Mouse (Mus musculus): ENCODE measurements around the gene Cops9.

DNA sequence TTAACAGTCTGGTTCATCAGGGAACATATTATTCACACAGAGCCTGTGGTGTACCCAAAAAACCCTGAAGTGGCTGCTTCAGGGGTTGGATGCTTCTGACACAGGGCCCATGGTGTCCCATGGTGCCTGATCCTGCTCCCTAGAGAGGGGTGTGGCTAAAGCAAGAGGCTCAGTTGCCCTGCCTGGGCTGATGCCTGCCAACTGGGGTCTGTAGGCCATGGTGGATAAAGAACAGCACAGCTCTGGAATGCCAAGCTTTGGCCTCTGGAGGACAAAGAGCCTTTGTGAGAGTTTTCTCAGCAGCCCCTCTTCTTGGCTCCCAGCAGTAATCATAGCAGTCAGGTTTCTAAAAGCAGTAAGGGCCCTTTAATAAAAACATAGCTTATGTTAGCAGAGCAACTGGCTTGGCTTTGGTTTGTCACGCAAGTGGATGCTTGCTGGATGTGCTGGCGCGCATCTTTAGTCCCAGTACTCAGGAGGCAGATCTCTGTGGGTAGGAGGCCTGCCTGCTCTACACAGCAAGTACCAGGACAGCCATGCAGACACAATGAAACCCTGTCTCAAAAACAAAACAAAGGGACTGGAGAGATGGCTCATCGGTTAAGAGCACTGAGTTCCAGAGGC is 6.7 kb downstream of the Cops9 start:
- TF ChIP-seq CTCF (IDR thresholded peaks at IDR 0.05; ENCODE audit: extremely low read depth, insufficient read depth, insufficient read length, insufficient replicate concordance) (no peak), POLR2A (IDR thresholded peaks at IDR 0.05; ENCODE audit: low read depth, low read length) (no peak)
